Mouse (Mus musculus) heart, postnatal 25 days (tissue): ENCODE data around the gene Hsp90ab1. TPM values are rescaled to one million over a fixed set of nuclear protein-coding genes. Genes with fewer than 3 reads are reported as not detected.

Experiments used
- DNase-seq: peaks from one replicate; pipeline ENCODE4 v3.0.0; 2022; ENCODE audit warnings: low spot score
- intact Hi-C: fragments of 180-260 bp; cut with DNase I; formaldehyde crosslinking; loops from one replicate; pipeline ENCODE4 v1.15.1; 2025
- total RNA-seq, 2 experiments: library from RNA; stranded (reverse); gene quantifications; 2 replicates each; pipeline ENCODE4 v1.2.3; 2021

Hsp90ab1 gene
- total RNA-seq, 2 experiments from 2014 or later = 1,042 to 1,257 TPM

DNA sequence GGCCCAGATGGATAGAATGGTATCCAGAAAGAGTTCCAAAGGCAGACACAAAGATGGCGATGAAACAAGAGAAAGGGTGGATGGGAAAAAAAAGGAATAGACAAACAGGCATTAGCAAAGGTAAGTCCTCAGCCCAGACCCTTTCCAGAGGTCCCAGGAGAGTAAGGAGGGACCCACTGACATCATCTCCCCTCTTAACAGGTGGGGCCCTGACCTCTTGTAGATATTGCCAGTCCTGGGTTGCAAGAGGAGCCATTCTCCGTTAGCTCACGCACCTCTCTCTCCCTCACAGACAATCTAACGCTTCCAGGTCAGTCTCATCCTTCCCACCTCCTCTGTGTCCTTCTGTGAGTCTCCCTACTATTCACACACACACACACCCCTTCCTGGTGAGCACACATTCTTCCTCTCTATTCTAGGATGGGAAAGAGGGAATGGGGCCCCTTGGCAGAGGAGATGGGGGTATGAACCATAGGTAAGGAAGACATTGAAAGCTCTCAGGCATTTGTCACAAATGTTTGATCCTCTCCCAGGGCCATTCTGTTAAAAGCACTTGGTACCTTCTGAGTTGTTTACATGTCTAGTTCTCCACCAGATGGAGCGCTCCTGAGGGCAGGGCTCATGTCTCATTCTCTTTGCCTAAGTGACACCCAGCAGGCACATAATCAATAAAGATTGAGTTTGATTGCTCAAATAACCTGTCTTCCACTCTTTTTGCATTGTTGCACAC, 25.4 kb downstream of the Hsp90ab1 start:
- DNase-seq = no peak
- intact Hi-C loops = no loop called here

DNA sequence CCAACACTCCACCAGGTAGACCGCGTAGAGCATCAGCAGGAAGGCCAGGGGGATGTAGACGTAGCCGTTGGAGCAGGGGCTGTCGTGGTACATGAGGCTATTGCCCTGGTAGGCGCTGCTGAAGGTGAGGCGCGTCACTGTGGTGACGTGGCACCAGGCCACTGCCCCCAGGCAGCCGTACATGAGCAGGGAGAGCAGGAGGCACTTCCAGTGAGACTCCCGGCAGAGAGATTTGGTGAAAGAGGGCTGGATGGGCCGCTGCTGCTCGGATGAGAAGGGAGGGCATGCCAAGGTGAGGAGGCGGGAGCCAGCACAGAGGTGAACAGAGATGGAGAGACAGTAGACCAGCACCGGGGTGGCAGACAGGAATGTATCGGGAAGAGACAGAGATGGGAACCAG, 26.1 kb downstream of the Hsp90ab1 start:
- intact Hi-C loops = no loop called here

DNA sequence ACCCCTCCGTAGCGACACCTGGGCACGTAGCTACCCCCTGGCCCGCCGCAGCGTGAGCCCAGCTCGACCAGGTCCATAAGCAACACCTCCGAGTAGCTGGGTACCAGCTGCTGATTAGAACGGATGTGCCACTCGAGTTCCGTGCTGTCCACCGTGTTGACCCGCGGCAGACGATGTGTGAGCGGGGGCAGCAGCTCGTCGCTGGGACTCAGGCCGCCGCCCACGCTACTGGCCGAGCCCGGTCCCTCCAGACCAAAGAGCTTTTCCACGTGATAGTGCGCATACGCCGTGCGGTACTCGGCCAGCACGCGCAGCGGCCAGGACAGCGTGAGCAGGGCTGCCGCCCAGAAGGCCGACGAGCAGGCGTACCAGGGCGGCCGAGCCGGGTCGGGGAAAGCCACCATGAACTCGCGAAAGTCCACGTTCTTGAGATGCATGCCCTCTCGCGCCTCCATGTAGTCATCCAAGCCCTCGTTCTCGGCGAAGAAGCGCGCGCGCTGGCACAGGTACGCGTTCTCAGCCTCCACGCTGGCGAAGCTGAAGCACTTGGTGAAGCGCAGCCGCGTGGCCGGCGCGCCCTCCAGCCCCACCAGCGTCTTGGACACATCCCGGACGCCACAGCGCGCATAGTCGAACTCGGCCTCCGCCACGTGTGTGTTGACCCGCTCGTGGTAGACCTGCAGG, 27.7 kb downstream of the Hsp90ab1 start:
- intact Hi-C loops = no loop called here
- no peak for DNase-seq

More for the DNA sequence above, 26.1 kb downstream of the Hsp90ab1 start:
- DNase-seq = no peak

DNA sequence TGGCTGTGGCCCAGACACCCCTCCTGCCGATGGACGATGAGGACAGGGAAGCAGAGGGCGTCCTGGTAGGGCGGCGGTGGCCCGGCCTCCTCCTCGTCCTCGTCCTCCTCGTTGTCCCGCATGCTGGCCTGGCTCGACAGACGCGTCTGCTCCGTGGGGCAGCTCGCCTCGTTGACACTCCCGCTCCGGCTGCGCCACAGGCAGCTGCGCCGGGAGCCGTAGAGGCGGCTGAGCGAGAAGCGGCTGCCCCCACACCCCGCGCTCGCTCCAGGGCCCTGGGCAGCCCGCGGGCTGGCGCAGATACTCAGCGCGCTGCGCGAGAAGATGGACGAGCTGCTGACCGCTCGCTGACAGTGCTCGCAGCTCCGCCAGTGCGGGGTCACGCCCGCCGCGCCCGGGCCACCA, 28.2 kb downstream of the Hsp90ab1 start:
- DNase-seq = no peak
- intact Hi-C loops = no loop called here

DNA sequence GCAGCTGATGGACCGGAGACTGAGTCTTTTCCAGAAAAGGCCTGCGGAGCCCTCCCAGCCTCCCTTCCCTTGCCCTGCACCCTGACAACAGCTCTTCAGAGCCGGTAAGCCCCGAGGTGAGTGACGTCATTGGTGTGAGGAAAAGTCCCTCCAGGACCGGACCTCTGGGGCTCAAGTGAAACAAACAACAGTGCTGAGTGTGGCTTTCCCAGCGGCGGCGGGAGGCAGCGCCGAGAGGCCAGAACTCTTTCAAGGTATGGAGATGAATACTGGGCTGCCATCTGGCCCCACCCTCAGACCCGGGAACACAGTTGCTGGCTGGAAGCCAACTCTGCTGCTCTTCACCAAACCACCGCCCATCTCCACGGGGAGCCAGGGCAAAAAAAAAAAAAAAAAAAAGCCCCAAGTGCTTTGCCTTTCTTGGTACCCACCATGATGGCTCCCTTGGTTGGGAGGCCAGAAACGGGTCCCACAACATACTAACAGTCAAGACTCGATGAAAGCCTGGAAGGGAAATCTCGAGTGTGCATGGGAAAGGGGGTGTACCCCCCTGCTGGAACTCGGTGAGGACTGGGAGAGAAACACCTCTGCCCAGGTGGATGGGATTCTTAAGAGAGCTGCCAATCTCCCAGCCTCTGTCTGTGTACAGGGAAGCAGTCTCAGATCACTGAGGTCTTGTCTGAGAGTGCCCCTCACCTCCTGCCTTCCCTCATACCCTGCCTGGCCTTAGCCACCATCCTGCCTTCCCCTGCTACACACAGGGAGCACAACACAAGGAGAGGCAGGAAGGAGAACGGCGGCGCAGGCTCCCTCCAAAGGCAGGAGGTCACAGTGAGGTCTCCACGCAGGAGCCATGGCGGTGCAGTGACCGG, 28.8 kb downstream of the Hsp90ab1 start:
- DNase-seq = no peak
- intact Hi-C loops = no loop called here

DNA sequence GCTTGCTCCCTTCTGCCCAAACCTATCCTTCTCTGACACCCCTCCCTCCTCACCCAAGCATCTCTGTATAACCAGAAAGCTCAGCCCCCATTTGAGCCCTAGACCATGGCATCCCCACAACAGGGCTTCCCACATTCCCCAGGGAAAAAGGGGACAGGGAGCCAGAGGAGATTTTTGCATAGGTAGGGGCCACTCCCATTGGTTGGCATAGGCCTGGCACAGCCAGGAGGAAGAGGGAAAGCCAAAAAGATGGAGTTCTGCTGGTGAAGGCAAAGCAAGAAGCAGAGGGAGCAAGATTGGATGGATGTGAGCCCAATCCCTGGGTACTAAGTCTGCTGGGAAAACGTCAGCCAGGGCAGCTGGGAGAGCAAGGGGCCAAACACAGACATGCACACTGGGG, 30.0 kb downstream of the Hsp90ab1 start:
- intact Hi-C loops = no loop called here
- no peak for DNase-seq

DNA sequence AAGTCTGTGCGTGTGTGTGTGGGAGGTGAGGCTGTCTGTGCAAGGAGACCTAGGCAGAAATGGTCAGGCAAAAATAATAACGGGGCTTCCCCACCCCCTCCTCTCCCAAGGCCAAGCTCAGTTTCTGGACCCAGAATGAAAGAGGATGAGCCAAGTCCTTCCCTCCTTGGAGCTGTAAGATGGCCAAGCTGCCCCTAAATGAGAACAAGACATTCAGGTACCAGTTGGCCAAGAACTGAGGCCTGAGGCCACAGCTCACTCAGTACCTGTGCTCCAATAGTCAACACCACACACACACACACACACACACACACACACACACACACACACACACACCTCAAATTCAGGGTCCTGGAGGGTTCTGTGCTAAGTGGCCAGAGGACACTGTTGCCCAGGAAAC, 30.4 kb downstream of the Hsp90ab1 start:
- no peak for DNase-seq
- intact Hi-C loops = no loop called here

DNA sequence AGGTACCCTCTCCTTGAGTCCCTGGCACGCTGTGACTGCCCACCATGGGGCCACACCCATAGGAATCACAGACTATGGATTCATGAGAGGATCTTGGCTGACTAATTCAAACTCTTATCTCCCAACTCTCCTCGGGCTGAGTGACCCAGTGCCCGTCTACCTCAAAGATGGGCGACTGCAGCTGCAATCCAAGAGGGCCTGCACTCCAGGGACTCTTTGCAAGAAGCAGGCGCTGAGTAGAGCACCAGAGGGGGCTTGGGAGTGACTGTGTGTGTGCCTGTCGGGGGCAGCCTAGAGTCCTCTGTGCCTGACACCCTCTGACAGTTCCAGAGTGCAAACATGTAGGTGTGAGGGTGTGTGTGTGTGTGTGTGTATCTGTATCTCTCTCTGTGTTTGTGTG, 30.9 kb downstream of the Hsp90ab1 start:
- DNase-seq = no peak
- intact Hi-C loops = no loop called here

DNA sequence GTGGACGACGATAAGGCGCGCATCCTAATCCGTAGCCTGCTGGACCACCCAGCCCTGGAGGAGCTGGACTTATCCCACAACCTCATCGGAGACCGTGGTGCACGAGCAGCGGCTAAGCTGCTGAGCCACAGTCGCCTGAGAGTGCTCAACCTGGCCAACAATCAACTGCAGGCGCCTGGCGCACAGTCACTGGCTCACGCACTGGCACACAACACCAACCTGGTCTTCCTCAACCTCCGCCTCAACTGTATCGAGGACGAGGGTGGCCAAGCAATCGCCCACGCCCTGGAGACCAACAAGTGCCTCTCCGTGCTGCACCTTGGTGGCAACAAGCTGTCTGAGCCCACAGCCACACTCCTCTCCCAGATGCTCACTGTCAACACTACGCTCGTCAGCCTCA, 33.4 kb downstream of the Hsp90ab1 start:
- DNase-seq = no peak
- intact Hi-C loops = no loop called here

DNA sequence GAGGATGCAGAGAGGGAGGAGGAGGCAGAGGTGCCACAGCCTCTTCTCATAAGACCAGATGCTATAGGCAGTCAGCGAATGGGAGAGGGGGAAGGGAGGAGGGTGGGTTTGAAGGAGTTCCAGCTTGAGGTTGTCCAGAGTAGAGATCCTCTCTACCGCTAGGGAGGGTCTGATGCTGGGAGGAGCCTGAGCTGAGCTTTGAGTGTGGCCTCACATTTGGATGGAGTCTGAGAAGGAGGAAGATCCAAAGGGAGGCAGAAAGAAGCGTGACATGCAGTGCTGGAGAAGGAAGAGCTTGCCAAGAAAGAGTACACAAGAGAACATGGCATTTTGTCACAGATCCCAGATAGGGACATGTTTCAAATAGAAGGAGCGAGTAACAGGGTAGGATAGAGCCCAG, 34.7 kb downstream of the Hsp90ab1 start:
- intact Hi-C loops = no loop called here
- DNase-seq = no peak

DNA sequence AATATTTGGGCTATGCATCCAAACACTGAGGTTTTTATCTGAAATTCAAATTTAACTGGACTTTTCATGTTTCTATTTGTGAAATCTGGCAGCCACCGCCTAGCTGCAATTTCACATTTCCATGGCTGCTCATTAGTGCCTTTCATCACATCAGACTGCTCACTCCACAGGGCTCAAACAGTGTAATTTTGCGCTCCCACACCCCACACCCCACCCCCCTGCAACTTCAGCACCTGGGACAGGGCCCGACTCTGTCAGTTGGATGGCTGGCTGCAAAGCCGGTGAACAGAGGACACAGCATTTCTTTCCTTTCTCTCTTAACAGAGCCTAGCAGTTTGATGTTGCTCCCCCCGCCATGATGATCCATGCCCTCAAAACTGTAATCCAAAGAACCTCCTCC, 36.8 kb downstream of the Hsp90ab1 start:
- intact Hi-C loops = no loop called here
- DNase-seq = no peak

DNA sequence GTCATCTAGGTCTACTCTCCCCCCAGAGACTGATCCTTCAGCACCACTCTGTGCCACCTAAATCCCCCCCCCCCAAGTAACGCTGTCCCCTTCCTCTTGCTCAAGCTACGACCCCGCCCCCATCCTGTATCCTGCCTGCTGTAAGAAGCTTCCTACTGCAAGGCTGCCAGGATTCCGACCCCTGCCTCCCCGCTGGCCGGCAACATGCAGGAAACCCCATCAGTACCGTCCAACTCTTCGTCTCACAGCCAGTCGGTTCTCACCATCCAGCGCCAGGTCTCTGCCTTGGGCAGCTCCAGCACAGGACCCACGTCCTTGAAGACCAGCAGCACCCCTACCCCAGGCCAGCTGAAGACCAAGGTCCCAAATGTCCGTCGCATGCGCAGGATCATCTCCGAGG, 40.2 kb downstream of the Hsp90ab1 start:
- intact Hi-C loops = no loop called here
- DNase-seq = no peak

DNA sequence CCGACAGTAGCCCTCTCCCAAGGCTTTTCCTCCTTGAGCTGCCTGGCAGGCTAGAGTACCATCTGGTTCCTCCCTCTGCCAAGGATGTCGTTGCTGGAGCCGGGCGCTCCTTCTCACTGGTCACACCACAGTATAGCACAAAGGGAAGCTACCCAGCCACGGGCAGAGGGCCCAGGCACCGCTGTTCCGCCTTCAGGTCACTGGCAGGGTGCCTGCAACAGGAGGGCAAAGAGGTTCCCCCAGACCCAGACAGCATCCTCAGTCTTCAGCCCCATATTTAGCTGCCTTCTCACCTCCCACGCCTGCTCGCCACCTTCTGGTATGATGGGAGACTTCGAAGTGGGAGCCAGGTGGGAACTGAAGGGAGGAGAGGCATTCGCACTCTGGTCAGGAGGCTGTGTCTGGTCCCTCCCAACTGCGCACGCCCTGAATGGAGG, 42.7 kb downstream of the Hsp90ab1 start:
- no peak for DNase-seq
- intact Hi-C loops = no loop called here

DNA sequence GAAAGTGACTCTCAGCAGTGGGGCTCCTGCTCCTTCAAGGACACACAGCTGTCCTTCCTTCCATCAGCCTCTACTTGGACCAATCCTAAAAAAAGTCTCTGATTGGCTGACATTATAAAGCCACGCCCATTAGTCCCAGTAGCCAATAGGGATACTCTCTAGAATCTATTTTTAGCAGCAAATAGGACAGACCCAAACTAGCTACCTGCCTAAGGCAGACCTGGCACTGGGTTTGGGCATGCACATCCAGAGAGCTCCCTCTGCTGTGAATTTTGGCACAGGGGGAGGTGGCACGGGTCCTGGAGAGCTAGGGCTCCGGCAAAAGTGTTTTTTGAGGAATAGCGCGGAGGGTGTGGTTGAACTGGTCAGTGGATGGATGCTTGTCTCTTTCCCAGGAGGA, 46.5 kb downstream of the Hsp90ab1 start:
- no peak for DNase-seq

DNA sequence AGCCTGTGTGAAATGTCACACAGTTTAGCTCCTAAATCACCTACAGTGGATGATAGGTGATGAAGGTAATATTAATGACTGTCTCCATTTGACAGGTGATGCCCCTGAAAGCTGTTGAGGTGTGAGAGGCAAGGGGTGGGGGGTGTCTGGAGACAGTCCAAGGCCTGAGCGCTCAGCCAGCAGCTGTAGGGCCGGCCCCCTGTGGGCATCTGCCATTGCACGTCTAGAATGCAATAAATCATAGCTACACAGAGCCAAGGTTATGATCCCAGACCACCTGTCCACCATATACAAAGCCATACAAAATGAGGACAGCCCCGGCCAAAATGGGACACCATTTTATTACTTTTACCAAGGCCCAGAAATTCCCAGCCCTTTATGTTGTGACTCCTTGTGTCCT, 48.1 kb downstream of the Hsp90ab1 start:
- no peak for DNase-seq
- intact Hi-C loops = no loop called here

More for the DNA sequence above, 46.5 kb downstream of the Hsp90ab1 start:
- intact Hi-C loops = no loop called here

DNA sequence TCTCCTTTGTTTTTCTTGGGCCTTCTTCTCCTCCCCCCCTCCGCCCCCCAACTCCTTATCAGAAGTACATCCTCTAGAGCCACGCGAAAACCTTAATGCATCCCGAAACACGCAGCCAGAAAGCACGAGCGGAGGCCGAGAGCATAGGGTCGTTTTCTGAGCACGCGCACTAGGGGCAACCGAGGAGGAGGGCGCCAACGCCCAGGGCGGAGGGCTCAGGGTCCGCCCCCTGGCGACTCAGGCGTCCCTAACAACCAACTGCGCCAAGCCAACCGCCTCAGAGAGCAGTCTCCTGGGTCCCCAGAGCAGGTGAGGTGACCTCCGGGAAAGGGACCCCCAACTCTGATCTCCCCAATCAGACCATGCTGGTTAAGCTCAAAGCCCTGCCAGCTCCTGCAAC, 49.8 kb downstream of the Hsp90ab1 start, which contains the start of gene Tcte1:
TSS of gene Tcte1 (plus strand) at position 172 of the 400 bp plus-strand sequence.
- intact Hi-C loops = no loop called here

DNA sequence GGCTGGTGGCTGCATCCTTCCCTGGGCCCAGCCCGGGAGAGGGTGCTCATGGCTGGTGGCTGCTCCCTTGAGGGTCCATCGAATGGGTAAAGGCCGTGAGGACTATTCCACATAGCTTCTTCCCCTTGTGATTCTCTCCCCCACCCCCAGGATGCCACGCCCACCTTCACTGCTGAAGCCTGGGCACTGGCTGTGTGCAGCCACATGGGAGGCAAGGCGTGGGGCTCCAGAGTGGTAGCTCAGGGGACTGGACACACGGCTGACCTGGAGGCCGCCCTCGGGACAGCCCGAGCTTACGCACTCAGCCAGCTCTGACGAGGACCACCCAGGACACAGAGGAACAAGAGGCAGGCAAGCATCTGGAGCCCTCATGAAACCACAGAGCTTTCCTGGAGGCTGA, 52.9 kb downstream of the Hsp90ab1 start:
- intact Hi-C loops = no loop called here

More for the DNA sequence above, 49.8 kb downstream of the Hsp90ab1 start, which contains the start of gene Tcte1:
- no peak for DNase-seq

DNA sequence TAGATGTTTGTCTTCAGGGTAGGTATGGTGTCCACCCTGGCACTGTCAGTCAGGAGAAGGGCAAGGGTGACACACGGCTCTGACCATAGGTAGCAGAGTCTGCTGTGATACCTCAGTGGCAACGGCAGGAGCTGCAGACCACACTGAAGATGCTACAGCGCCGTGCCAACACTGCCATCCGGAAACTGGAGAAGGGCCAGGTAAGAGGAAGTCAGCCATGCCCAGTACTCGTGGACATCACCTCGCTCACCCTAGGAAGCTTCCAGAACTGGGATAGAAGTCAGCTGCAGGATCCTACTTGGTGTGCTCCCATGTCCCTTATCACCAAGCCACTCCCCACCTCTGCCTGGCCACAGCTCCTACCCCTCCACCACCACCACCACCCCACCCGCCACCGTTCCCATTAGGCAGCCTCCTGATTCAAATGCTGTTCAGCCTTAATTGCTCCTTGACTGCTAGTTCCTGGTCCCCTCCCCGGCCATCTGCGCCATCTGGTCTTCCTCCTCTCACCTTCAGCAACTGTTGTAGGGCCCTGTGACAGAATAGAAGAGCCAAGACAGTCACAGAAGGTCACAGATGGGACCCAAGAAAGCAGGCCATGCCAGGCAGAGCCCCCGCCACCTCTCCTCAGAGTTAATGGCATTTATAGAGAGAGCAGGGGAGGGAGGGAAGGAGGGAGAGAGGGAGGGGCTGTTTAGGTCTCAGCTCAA, 54.1 kb downstream of the Hsp90ab1 start:
- intact Hi-C loops = loop anchor here (5.0 kb wide), 1 partner anchor 123 kb away; no protein-coding TSS in a partner anchor
- DNase-seq = no peak

More for the DNA sequence above, 52.9 kb downstream of the Hsp90ab1 start:
- DNase-seq = no peak
